Mouse (Mus musculus): ENCODE measurements at regions not wholly inside any gene's neighbourhood (a gene's known extent, or its start where the extent isn't known, plus 50 kb on each side); places are given as distances from the start of the nearest gene placed in this dataset.
"Not testable (repeated sequence)": the region's sequence is repeated elsewhere in the genome, so short reads cannot be mapped to it uniquely, and the experiment has no call there.

DNA sequence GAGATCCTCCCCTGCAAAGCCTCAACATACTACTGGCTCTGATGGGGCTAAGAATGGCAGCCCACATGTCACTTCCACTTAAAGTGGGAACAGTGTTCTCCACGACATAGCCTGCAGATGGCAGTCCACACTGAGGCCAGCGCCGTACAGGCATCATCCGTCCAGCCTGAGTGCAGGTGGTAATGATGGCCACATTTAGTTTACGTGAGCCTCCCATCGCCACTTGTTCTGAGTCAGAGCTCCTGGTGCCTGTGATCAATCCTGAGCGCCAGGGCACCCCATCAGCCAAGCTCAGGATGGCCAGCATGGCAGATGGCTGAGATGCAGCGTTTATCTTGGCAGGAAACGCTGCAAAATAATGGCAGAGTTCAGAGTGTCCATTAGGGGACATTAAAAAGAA, 159.6 kb downstream of the Adgrd1 start:
- DNase-seq, result peak; percentile 81

DNA sequence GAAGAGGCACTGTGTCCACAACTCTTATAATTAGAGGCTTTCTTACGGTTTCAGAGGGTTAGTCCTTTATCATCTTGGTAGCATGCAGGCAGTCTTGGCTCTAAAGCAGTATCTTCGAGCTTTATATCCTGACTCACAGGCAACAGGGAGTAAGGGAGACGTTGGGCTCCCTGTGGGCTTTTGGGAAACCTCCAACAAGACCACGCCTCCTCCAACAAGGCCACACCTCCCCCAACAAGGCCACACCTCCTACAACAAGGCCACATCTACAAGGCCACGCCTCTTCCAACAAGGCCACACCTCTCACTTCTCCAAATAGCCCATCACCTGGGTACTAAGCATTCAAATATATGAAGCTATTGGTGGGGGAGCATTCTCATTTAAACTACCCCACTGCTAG, 160.7 kb downstream of the Adgrd1 start:
- DNase-seq, result no peak

DNA sequence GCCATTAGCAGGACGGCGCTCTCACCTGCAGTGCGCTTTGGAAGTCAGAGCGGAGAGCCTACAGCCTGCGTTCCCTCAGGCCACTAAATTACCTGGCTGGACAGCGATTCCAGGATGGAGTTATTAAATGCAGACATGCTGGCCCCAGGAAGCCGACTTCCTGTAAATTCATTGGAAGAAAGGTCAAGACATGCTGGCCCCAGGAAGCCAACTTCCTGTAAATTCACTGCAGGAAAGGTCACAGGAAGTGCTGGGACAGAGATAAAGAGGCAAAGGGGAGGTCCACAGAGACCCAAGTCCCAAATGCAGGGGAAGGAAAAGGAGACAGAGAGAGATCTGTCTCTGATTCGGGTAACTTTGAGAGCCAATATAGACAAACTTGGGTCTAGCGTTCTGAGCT, 164.1 kb downstream of the Adgrd1 start:
- DNase-seq, result no peak

DNA sequence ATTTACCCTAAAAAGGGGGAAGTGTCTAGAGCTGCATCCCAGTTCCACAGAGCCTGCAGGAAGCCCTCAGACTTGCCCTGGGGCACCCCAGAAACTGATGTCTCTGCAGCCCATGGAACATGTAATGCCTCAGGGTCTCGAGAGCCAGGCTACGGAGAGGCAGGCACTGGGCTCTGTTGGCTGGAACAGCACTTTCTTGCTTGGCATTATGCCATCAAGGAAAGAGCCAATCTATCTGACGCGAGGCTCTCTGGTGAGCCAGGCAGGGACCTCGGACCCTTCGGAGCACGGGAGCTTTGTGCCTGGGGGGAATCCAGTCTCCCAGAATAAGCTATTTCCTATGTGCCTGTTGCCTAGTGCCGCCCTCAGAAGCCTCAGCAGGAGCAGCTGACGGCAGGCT, 166.6 kb downstream of the Adgrd1 start:
- no peak for DNase-seq

DNA sequence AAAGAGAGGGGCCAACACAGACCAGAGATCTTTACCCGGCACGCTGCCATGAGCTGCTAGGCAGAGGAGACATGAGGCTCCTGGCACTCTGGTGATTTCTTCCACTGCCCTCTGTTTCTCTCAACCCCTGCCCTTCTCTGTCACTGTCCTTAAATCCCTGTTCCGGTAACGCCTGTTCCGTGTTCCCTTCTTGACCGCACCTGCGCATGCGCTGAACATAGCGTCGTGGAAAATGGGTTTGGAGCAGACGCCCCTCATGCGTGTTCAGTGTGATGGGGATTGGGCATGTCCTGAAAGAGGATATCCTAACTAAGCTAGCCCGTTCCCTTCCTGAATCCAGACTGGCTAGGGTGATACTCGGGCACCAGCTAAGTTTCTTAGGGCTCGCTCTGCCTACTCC, 167.8 kb downstream of the Adgrd1 start:
- DNase-seq, result no peak

DNA sequence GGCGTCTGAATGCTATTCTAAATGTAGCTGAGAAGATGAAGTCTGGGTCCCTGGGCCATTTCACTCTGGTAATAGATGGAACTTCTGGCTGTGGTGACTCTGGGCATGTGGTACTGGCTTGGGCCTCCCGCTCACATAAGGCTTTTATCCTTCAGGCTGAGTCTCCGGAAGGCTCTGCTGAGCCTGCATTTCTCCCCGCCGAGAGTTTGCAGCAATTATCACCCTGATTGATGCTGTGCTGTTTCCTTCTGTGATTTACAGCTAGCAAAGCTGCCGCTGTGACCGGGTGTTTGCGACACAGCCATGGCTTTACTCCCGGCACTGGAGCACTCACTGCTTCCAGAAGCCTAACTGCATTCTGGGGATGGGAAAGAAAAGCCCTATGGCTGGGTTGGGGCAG, 171.9 kb downstream of the Adgrd1 start:
- DNase-seq, result no peak

DNA sequence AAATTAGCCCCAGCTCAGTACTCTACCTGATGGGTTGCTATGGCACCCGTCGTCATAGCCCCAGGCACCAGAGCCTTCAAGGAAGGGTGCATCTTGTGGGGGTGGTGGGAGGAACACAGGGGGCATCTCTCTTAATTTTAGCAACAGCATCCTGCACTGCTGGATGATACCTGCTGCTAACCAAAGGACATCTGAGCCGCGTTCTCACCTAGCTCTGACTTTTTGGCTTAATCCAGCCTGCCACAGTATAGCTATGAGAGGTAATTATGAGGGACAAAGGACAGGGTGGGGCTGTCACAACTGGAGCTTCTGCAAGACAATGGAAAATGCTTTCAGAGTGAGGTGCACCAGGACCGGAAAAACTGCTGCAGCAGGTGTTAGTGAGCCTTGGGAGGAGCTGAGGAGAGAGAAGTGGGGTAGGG, 173.5 kb downstream of the Adgrd1 start:
- DNase-seq, result no peak

DNA sequence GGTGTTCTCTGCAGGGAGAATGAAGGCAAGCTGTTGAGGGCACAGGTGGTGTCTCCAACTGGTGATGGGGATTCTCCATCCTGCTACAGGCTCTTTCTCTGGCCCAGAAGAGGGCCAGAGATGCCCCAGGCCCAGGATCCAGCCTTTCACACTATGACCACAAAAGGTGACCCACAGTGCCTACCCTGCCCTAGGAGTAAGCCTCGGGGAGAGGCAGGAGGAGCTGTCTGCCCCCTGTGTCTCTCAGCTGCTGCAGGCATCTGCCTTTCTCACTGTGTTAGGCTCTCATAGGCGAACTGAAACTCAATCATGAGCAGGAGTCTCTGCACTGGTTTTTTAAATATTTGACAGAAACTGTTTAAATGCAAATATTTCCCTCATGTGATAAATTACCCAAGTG, 184.9 kb downstream of the Adgrd1 start:
- no peak for DNase-seq

DNA sequence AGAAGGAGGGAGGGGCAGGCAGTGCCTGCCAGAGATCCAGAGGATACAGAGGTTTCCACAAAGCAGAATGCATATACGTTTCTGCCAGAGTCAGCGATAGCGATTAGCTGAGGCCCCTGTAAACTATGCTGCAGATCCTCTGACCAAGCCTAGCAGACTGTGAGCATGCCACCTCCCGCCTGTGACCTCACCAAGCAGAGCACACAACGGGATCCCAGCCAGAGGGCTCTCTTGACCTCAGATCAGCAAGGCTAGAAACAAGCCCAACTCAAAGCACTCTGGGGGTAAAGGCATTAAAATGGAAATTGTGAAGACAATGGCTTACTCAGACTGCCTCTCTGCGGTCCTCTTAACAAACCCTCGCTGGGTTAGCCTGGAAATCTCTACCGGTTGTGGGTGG, 185.6 kb downstream of the Adgrd1 start:
- DNase-seq, result no peak

DNA sequence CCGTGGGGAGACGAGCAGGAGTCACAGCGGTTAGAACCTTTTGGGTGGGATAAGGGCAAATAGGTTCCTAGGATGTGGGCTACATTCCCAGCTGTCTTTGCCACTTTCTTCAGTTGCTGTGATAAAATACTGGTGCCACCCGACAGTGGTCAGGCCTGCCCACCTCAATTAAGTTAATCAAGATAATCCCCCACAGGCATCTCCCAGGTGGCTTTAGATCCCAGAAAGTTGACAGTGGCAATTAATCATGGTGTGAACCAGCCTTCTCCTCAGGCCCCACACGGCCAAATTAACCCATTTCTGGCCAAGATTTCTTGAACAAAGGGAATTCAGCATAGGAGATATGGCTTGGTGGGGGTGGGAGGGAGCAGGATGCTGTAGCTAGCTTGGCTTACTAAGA, 186.3 kb downstream of the Adgrd1 start:
- no peak for DNase-seq

DNA sequence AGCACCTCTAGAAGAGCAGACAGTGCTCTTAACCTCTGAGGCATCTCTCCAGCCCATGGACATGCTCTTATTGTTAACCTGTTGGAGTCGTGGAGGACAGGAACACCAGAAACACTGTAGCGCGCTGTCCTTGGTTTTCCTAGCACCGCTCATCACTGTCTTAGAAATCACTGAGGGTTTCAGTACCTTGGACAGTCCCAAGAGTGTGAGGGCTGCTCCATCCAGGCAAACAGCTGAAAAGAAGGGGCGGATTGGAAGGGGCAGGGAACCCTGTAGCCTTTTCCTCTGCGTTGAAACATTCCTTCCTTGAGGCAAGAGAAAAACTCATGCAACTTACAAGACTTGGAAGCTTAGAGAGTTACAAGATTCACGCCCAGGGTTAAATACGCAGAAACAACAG, 190.9 kb downstream of the Adgrd1 start:
- DNase-seq, result no peak

DNA sequence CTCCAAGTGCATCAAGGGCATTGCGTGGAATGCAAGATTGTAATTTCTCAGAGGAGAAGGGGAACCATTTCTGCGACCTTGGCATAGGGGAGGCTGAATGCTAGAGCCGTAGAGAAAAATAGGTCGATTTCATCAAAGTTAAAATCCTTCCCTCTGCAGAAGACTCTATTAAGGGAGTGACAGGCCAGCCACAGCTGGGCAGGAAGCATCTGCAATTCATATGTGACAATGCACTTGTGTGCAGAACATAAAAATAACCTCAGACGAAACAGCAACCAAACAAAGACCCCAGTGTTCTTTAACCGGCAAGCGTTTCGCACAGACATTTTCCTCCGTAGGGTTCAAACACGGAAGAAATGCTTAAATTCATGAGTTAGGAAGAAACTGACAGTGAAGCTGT, 196.3 kb downstream of the Adgrd1 start:
- not testable (repeated sequence) for DNase-seq

DNA sequence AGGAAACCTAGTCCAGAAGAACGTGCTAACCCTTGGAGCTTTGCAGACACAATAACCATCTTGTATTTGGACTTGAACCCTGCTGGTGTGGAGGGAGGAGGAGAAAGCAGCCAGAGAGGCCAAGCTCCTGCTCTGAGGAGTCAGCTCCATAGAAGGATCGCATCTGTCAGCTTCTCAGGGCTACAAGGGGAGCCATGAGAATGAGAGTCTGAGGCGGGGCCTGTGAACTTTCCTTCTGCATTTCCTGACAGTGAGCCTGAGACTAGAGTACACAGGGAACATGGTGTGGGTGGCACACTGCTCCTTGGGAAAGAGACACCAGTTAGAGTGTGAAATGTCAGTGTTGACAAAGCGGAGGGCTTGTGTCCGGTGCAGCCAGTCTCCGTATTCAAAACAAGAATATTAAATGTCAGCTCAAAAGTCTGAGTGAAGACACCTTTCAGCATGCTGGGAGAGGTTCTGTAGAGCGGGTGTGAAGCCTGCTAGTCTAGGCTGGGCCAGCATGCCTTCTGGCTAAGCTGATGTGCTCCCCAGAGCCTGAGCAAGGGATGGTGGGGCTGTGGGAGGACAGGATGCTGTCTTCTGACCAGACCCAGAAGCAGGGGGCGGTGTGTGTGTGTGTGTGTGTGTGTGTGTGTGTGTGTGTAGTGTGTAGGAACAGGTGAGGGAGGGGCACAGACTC, 198.5 kb downstream of the Adgrd1 start:
- not testable (repeated sequence) for DNase-seq

DNA sequence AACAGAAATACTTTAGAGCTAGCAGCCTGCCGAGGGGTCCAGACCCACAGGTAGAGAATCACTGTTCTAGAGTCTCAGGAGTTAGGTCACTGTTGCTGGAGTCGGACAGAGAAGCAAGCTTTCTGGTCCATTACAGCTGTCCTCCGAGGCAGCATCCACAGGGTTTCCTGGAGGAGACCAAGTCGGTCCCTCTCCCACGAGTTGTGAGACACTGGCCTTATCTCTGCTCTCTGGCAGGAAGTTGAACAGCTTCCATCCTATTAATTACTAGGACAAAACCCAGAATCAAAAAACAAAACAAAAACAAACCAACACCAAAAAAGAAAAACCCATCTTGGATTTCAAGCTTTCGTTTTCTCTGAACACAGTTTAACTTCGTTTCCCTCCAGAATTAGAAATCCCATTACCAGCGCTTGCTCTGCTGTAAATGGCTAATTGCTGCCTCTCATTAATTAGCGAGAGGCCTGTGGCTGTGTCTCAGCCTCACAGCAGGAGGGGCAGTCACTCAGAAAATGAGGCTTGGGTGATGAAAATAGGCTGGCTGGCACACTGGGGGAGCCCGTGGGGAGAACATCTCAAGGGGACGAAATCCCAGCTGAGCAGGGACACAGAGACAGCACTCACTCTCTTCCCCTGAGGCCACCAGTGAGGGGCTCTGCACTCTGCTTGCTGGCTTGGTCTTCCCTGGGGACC, 201.3 kb downstream of the Adgrd1 start:
- no peak for DNase-seq

DNA sequence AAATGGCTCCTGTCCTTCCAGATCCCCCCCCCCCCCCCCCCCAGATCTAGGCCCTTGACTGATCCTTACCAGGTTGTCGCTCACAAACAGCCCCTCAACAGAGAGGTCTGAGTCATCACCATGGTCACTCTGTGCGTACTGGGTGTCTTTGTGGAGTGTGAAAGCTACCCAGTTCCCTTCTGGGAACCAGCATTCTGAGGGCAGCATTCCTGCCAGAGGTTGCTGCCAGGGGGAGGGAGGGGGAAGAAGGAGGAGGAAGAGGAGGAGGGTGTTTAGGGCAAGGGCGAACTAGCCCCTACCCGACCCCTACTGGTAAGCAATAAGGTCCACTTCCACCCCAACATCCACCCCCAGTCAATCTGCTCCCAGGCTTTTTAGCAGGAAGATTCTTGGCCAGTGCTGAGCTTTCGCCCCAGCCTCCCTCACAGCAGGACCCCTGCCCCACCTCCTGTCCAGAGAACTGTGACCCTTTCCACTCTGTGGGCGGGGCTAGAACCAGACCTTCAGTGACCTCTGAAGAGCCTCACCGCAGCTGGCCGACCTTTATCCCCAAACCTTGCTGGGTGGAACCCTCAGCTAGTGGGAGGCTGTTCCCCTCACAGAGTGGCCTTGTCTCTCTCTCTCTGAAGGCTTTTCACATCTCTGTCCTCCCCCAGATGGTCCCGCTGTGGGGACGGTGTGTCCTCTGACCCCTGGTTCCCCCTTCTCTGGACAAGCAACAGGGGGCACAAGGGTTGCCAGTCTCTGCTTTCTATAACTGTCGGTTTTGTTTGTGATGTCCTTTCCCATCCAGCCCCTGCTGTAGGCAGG, 202.2 kb upstream of the Sfswap start:
- no peak for DNase-seq

DNA sequence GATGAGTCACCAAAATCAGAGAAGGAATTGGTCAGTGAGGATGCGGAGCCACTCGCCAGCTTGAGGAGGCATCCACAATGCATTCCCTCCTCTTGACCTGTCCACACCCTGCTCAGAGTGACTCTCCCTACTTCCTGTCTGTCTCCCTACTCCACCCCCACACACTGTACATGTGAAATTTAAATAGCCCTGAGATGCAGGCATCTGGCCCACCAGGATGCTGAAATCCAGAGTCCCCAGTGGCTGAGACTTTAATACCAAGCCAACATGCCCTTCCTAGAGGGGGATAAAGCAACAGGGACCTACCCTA, 201.6 kb upstream of the Sfswap start:
- no peak for DNase-seq

DNA sequence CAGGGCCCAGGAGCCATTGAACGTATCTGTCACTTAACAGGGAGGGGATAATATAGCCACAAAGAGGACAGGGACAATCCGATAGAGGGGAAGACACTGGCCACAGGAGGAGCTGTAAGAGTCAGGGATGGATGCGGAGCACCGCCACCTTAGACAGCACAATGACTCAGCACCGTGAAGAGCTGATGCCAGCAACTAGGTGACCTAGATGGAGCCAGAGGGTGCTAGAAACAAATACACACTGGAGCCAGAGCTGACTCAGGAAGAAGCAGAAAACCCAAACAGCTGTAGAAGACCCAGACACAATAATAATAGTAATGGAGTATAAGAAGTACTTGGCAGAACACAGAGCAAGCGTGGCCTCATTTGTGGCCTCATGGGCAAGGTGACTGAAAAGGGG, 200.6 kb upstream of the Sfswap start:
- no peak for DNase-seq

DNA sequence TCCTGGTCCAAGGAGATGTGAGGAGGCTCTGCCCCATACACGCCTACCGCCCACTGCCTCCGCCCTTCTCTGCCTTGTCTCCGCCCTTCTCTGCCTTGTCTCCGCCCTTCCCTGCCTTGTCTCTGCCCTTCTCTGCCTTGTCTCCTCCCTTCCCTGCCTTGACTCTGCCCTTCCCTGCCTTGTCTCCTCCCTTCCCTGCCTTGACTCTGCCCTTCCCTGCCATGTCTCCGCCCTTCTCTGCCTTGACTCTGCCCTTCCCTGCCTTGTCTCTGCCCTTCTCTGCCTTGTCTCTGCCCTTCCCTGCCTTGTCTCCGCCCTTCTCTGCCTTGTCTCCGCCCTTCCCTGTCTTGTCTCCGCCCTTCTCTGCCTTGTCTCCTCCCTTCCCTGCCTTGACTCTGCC, 185.4 kb upstream of the Sfswap start:
- DNase-seq, result no peak

DNA sequence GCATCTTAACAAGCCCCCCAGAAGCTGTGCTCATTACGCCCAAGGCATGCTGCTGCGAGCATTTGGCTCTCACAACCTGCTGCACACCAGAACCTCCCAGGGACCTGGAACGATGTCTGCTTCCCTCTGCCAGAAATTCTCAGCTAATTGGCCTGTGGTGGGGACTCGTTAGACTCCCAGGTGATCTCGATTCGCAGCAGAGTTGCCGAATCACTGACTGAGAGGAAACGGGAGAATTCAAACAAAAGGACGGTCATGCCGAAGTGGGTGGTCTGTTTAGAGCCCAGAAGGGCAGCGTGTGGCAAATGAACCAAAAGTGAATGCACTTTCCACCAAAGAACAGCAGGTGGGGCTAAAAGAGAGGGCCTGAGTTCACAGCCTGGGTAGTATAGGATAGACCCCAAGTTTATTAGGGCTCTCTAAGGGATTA, 169.9 kb upstream of the Sfswap start:
- DNase-seq, result peak; percentile 55

DNA sequence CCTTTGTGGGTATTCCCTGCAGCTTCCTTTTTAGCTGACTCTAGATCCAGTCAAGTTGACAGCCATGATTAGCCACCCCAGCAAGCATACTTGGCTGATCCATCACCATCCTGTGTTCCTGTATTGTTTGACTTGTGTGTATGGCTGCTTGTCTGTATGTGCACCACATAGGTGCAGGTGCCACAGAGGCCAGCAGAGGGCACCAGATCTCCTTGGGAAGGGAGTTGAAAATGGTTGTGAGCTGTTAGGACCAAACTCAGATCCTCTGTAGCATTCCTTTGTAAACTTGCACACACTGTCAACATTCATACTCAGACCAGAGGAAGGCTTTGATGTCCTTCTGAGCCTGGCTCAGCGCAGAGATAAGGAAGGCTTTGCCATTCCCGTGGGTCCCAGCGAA, 169.0 kb upstream of the Sfswap start:
- DNase-seq, result no peak

DNA sequence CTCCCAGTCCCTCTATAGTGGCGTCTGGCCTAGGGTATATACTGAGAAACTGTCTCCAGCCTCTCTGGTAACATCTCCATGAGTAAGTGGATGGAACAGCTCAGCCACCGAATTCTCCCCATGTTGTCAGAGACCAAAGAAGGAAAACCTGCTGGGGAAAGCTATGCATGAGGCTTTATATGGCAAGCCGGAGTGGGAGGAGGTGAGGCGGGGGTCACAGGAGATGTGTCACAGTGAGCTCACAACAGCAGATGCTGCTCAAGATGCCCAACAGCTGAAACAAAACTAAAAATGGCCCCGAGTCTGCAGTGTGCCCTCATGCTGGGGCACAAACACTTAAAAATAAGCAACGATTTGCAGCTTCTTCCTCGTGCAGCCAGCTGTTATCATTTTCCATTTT, 162.5 kb upstream of the Sfswap start:
- DNase-seq, result no peak

DNA sequence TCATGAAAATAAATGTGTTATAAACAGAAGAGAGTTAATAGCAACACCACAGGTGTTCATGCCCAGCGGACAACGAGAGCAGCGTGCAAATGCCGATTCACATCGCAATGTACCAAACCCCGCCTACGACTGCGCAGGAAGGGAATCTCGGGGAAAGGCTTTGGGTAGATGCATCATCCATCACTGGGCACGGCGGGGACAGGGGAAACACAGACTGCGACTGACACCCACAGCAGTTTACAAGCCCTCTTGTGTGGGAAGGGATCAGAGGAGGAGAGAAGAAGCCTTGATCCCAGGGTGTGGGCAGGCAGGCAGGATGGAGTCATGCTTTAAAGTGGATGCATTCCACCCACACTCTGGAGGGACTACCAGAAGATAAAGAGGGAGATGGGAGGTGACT, 157.0 kb upstream of the Sfswap start:
- no peak for DNase-seq

DNA sequence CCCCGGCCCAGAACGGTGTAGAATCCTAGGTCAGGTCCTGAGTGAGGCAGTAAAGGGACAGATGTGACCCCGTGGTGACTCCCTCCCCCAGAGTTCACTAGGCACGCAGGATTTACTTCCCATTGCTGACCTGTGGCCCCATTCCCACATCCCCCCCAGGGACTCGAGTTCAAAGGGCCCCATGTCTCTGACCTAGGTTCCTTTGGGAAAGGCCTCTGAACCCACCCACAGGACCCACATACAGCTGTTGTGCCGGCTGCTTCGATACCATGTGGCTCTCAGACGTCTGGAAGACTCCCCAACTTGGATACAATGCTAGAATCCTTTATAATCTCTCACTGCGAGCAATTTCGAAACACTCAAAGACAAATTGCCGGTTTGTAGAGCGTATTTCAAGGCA, 151.0 kb upstream of the Sfswap start:
- DNase-seq, result no peak

DNA sequence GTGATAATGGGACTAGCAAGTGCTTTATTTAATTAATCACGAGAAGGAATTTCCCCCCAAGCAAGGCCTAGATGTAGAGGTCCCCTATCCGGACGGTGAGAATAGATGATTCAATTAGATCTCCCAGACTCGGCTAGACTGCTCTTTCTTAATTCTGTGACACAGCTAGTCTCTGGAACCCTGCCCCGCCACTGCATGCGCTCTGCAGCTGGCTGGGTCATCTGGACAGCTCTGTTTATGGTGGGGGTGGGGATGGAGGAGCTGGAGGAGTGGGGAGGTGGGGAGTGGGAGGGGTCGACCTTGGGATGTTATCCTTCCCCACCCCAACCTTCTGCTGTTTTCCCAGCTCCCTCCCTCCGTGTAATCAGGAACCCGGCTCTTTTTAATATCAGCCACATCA, 147.5 kb upstream of the Sfswap start:
- no peak for DNase-seq

Data from cerebellum, adult 8-10 months (tissue).